Mouse (Mus musculus) heart, adult 10 weeks (tissue): ENCODE data around the gene Sec23a. TPM values are rescaled to one million over a fixed set of nuclear protein-coding genes. Genes with fewer than 3 reads are reported as not detected.

Experiments
- polyA plus RNA-seq: library from polyadenylated mRNA; stranded (reverse); fragments of 350-450 nt; fragmentation: Illumina TruSeq; extraction: RNeasy Lipid Tissue Mini Kit (QIAGEN cat#74804); gene quantifications from one replicate; pipeline ENCODE4 v1.2.3, GENCODE M21; 2014; ENCODE audit warnings: low read depth, low replicate concordance

Sec23a gene
- 35.3 TPM for polyA plus RNA-seq

GRCm38 (mm10) chr12:59011844-59012709 is at the start of gene Sec23a:
Sec23a (minus strand) TSS chr12:59012017.

GRCm38 (mm10) chr12:59060993-59061595 is 49.3 kb upstream of the Sec23a start, which contains the start of gene Trappc6b:
Trappc6b (minus strand) TSS chr12:59061472.

GRCm38 (mm10) chr12:59013234-59013633 is 1.4 kb upstream of the Sec23a start, which contains the start of gene Gemin2:
Gemin2 (plus strand) TSS chr12:59013393.

Other genes with a start within 250 kb of the Sec23a start
- 9.7 TPM for gene Gemin2, start 1.4 kb upstream of the Sec23a start, polyA plus RNA-seq
- 88.1 TPM for gene Trappc6b, start 49.5 kb upstream of the Sec23a start, polyA plus RNA-seq
- gene Pnn, start 54.9 kb upstream of the Sec23a start, polyA plus RNA-seq, result 43.8 TPM
- 87.6 TPM for gene Mia2, start 83.8 kb upstream of the Sec23a start, polyA plus RNA-seq
- 7.5 TPM for gene Fbxo33, start 207.7 kb upstream of the Sec23a start, polyA plus RNA-seq